Mouse (Mus musculus): Measurements from ENCODE around the gene Hist1h1a. TPM values are rescaled to one million over a fixed set of nuclear protein-coding genes. Genes with fewer than 3 reads are reported as not detected.

Hist1h1a gene
- total RNA-seq, 2 experiments from 2014 or later = 15.7 to 16.5 TPM

DNA sequence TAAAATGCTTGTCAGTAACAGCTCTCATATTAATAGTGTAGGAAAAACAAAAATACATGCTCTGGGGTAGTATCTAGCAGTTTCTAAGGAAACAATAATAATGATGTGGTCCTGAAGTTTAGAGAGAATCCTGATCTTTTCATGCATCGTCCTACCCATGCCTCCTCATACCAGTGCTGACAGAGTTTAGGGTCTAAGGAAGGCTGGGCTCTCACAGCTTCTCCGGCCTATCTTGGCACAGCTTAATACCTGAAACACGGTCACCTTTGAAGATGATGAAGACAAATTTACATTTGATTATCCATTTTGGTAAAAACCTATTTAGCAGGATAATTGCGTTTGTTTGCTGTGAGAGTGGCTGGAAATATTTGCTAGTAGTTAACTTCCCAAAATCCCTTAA lies 19.5 kb upstream of the Hist1h1a start:
- DNase-seq (ENCODE audit: low spot score in 2 of 2) = no peak

DNA sequence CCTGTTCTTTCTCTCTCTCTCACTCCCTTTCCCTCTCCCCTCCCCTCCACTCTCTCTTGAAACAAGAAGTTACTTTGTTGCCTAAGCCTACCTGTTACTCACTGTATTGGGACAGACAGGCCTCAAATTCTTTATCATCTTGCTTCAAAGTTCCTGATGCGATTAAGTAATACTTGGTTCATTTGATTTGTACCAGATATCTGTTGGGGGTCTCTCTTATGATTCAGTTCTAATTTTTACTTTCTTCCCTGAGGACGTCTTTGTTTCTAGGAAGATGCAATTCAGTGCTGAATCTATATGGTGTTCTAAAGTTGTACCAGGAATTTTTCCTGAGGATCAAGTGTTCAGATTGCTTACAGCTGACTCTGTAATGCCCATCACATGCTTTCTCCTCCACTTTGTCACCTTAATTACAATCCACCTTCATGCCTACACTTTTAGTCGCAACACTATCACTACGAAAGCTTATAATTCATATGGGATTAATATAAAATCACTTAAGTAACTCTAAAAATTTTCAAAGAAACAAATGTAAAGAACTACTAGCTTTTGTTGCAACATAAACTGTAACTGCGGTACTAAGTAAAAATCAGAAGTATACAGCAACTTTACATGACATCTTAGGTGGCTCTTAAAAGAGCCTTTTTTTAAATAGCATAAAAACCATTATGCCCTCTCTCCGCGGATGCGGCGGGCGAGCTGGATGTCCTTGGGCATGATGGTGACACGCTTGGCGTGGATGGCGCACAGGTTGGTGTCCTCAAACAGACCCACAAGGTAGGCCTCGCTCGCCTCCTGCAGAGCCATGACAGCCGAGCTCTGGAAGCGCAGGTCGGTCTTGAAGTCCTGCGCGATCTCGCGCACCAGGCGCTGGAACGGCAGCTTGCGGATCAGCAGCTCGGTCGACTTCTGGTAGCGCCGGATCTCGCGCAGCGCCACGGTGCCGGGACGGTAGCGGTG lies 18.8 kb upstream of the Hist1h1a start:
- DNase-seq (ENCODE audit: low spot score in 2 of 2) = no peak

DNA sequence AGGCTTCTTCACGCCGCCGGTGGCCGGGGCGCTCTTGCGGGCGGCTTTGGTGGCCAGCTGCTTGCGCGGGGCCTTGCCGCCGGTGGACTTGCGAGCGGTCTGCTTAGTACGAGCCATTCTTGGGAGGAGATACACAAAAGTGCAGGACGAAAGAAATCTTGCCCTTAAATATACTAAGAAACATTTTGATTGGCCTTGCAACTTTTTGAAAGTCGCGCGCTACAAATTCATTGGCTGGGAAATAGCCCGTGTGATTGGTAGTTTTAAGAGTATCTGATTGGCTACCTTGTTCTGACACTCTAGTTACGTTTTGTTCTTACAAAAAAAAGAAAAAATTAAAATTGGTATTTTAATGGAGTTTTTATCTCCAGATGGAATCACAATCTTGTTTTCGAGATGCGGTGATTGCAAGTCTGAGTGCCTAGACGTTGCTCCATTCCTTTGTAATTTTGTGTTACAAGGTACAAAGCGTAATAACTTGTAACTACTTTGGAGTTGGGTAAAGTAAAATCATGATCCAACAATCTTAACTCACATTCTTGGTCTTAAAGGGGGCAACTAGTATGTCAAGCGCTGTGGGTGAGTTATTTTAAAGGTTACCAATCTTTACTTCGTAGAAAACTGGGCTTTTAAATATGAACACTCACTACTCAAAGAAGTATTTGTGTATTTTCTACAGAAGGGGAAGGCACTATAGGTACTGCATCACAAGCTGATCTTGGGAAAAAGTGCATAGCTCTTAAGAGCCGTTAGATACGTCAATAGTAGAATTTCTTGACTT lies 17.9 kb upstream of the Hist1h1a start, which contains the start of gene Hist1h3c:
TSS of gene Hist1h3c (minus strand) at position 222 of the 781 bp plus-strand sequence.
- DNase-seq (ENCODE audit: low spot score in 2 of 2) = peak; percentile 64 to 92

DNA sequence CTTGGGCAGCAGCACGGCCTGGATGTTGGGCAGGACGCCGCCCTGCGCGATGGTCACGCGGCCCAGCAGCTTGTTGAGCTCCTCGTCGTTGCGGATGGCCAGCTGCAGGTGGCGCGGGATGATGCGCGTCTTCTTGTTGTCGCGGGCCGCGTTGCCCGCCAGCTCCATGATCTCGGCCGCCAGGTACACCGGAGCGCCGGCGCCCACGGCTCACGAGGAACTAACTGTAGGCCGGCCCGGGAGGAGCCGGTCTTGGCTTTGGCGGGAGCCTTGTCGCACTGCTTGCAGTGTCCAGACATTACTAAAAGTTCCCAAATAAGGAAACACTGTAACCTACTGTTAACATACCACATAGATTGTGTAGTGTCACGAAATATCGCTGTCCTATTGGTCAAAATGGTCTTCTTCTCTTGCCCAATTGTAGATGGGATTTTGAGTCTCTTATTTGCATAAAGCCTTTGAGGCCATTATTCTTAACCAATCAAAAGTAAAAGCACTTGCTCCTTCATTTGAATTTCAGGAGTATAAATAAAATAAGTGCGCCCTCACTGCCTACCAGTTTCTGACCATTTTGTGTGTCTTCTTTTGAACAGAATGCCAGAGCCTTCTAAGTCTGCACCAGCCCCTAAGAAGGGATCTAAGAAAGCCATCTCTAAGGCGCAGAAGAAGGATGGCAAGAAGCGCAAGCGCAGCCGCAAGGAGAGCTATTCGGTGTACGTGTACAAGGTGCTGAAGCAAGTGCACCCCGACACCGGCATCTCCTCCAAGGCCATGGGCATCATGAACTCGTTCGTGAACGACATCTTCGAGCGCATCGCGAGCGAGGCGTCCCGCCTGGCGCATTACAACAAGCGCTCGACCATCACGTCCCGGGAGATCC lies 17.0 kb upstream of the Hist1h1a start, which contains the start of gene Hist1h2bb:
TSS of gene Hist1h2bb (plus strand) at position 534 of the 880 bp plus-strand sequence.
- DNase-seq (ENCODE audit: low spot score in 2 of 2) = peak; percentile 73 to 91

DNA sequence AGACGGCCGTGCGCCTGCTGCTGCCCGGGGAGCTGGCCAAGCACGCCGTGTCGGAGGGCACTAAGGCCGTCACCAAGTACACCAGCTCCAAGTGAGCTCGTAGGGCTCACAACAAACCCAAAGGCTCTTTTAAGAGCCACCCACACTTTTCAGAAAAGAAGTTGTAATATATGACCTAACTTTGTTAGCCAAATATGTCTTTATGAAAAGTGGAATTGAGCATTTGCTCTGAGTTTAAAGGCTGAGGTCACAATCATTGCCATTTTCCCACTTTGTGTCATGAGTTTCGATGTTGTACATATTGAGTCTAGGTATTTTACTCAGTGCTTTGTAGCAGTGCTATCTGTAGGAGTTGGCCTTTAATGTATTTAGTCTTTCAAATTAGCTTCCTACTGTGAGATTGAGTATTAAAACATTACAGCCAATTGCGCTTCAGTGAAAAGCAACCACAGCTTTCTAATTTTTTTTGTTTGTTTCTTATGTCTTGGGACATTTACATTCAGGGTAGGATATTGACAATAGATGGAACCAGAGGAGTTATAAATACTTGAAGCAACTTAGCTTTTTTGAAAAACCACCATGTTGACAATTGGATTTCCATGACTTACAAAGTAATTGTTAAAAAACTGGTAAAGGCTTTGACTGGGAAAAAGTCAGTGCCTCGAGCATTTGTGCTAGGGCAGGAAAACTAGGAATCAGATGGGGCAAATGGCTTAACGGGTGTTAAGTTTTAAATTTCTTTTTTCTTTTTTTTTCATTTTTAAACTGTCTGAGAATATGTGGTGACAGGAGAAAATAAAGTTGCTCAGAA lies 16.2 kb upstream of the Hist1h1a start:
- no peak for DNase-seq (ENCODE audit: low spot score in 2 of 2)

DNA sequence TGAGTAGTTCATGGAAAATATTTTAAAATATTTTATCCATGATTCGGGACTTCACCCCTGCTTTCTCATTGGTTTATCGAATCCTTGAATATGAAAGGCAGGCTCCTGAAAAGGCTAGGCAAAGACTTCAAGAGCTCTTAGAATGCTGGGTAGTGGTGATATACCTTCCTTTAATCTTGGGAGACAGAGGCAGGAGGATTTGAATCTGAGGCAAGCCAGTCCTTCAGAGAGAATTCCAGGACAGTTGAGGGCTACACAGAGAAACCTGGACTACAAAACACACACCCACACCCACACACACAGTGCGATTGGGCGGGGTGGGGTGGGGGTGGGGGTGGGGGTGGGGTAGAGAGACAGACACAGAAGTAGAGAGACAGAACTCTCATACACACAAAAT lies 15.6 kb upstream of the Hist1h1a start:
- DNase-seq (ENCODE audit: low spot score in 2 of 2) = no peak

DNA sequence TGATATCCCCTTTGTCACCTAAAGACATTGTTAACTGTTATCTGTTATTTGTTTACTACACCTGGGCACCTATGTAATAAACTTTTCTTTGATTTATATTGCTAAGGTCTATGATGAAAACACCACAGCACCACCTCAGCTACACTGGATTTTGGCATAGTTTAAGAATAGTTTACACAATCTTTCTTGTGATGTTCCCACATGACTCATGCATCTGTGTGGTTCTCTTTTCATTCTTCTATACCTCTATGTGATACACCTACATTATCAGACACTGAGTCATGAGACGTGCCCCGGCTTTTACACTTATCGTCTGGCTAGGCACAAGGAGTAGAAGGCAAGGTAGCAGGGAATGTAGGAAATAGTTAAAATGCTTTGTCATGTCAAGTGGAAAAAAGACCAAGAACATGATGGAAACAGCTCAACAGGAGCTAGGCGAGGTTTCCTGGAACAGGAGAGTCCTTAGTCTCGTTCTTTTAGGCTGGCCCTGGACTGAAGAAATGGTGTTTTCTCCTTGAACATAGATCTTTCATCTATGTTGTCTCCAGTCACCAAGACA lies 13.8 kb upstream of the Hist1h1a start:
- DNase-seq (ENCODE audit: low spot score in 2 of 2) = no peak

DNA sequence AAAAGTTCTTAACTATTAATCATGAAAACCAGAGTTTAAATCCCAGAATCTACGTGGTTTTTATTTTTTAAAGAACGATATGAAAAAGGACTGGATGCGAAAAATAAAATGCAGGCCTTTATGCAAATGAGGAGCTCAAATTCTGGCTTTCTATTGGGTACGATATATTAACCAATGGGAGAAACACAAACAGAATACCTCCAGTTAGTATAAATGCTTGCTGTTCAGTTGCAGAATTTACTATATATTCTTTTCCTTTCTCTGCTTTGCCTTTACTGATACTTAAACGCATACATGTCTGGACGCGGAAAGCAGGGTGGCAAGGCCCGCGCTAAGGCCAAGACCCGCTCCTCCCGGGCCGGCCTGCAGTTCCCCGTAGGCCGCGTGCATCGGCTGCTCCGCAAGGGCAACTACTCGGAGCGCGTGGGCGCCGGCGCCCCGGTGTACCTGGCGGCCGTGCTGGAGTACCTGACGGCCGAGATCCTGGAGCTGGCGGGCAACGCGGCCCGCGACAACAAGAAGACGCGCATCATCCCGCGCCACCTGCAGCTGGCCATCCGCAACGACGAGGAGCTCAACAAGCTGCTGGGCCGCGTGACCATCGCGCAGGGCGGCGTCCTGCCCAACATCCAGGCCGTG lies 12.5 kb upstream of the Hist1h1a start, which contains the start of gene Hist1h2ab:
TSS of gene Hist1h2ab (plus strand) at position 288 of the 639 bp plus-strand sequence.
- peak in 1 of 2 experiments; percentile 60 for DNase-seq (ENCODE audit: low spot score in 2 of 2)

DNA sequence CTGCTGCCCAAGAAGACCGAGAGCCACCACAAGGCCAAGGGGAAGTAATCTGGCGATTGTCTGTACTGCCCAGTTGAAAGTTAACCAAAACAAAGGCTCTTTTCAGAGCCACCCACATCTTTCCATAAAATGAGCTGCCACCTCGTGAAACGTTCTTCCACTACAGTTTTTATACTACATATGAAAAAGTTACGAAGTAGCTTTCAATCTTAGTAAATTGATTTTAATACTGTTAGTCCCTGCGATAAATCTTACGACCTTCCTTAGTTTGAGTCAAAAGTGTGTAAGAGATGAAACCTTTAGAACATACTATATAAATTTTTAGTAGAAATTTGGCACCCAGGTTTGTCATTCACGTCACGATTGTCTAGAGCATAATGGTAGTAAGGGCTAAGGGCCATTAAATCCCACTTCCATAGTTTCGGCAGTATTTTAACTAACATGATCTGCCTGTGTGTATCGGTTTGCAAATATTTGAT lies 11.9 kb upstream of the Hist1h1a start:
- DNase-seq (ENCODE audit: low spot score in 2 of 2) = no peak

DNA sequence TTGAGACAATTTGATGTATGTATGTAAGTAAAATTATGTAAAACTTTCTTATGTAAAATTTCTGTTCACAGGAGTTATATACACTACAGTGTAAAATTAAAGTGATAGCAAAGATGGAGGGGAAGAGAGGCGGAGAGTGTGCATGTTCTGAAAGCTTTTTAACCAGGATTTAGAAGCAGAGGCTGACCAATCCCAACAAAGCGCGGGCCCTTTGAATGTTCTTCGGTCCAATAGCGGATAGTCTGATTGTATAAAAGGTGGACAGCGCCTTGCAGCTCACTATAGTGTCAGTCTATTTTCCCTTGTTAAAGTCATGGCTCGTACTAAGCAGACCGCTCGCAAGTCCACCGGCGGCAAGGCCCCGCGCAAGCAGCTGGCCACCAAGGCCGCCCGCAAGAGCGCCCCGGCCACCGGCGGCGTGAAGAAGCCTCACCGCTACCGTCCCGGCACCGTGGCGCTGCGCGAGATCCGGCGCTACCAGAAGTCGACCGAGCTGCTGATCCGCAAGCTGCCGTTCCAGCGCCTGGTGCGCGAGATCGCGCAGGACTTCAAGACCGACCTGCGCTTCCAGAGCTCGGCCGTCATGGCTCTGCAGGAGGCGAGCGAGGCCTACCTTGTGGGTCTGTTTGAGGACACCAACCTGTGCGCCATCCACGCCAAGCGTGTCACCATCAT lies 11.3 kb upstream of the Hist1h1a start, which contains the start of gene Hist1h3b:
TSS of gene Hist1h3b (plus strand) at position 201 of the 675 bp plus-strand sequence.
- DNase-seq (ENCODE audit: low spot score in 2 of 2) = peak; percentile 83 to 97

DNA sequence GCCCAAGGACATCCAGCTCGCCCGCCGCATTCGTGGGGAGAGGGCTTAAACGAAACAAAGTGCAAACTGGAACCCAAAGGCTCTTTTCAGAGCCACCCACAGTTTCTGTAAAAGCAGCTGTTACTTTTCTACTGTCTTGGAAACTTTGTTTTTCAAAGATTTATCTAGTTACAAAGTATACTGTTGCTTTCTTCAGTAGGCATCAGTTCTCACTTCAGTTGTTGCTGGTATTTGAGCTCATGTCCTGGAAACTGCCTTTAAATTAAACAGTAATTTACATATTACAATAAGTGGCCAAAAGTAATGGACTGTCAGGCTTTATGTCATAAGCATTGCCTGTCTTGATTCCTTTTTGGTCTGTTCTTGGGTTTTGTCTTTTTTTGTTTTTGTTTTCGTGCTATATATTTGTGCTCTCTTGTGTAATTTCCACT lies 10.7 kb upstream of the Hist1h1a start:
- DNase-seq (ENCODE audit: low spot score in 2 of 2) = no peak

DNA sequence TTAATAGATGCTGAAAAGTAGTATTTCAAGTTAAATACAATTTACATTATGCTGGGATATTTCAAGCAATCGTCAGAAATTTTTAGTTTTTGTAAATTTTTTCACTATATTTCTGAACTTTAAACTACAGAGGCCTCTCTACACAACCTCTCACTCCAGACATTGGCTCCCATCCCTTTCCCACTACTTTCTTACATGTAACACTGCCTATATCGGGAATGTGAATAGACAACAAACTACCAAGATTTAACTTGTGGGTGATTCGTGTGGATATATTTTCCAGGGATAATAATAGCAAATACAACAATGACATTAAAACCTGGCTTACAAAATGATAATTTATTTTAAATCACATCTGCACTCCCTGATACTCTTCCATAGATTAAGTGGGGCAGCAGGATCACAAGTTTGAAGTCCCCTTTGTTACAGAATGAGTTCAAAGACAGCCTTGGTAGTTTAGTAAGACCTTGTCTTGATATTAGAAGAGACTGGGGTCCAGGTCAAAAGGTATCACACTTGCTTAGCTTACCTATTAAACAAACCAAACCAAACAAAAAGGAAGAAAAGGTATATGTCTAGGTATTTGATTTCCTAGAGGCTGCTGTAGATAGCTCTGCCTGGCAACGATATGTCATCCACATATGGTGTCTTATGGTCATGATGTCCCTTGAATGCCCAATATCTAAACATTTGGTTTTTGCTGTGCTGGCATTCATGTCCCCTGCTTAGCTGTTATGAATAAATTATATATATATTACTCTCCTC lies 10.0 kb upstream of the Hist1h1a start:
- DNase-seq (ENCODE audit: low spot score in 2 of 2) = no peak

DNA sequence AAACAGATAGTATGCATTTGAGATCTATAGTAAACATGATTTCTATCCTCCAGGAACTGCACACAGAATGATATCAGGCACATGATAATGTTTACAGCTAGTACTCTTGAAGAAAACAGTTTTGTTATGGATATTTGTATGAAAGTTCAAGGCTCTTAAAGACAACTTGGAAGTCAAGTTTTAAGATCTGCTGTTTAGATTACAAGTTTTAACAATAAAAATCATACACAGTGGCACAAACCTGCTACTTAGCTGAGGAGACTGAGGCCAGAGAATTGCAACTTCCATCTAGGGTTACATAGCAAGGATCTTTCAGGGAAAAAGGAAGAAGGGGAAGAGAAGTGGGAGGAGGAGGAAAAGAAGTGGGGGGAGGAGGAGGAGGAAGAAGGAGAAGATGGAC lies 8.5 kb upstream of the Hist1h1a start:
- no peak for DNase-seq (ENCODE audit: low spot score in 2 of 2)

DNA sequence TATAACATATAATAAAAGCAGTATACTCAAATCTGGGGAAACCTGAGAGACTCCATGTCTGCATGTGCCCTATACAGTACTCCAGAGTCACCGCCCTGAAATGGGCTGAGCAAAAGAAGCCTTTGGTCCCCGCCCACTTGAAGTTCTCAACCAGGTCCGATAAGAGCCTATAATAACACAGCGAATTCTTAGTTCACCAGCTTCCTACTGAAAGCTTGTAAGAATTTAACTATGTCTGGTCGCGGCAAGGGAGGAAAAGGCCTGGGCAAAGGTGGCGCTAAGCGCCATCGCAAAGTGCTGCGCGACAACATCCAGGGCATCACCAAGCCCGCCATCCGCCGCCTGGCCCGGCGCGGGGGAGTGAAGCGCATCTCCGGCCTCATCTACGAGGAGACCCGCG lies 6.7 kb upstream of the Hist1h1a start, which contains the start of gene Hist1h4b:
TSS of gene Hist1h4b (plus strand) at position 224 of the 400 bp plus-strand sequence.
- peak; percentile 84 to 95 for DNase-seq (ENCODE audit: low spot score in 2 of 2)

DNA sequence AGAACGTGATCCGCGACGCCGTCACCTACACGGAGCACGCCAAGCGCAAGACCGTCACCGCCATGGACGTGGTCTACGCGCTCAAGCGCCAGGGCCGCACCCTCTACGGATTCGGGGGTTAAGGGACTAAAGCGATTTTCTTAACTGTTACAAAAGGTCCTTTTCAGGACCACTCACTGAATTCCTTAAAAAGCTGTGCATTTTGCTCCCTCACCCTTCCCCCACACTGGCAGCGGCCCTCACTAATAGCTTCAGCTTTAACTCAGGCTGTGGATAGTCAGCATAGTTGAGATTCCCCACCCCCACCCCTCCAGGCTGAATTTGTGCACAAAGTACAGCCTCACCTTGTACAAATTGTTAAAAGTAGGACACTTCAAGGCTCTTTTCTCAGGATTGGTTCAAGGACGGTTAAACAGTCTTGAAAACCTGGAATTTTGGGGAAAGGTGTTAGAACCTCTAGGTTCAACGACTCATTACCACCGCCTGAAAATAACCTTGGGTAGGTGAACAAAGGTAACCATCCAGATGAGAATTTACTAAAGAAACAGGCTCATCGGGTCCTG lies 6.2 kb upstream of the Hist1h1a start:
- DNase-seq (ENCODE audit: low spot score in 2 of 2) = no peak

DNA sequence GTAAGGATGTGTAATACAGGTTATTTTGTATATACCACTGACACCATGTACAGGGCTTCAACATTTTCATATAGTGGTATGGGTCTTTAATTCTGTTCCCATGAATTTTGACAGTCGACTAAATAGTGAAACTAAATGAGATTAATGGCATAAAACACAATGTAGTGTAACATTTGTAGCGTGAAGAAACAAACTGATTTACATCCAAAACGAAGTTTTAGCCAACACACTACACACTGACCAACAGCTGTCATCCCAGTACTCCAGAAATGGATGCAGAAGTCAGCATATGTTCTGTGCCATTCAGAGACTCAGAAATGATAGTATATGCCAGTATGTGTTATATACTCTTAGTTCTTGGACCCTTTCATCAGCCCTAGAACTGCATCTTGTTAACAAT lies 5.5 kb upstream of the Hist1h1a start:
- DNase-seq (ENCODE audit: low spot score in 2 of 2) = no peak

DNA sequence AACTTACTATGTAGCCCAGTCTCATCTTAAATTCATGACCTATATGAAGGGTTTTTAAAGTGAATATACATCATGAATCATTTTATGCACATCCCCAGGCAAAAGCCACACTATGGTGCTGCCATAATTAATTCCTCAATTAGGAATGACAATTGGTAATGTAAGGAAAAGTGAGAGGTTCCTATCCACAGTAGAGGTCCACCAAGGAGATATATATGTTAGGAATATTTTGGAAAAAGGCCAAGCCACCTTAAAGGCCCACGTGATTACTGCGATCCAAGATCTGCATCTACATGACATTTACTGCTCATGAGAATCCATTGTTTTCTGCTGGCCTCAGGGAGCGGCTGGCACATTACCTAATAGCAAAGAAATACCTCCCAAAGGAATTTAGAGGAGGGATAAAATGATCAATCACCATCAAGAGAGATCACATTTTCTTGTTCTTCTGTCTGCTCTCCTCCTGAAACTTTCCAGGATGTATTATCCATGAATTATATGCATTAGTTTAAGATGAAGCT lies 4.2 kb upstream of the Hist1h1a start:
- DNase-seq (ENCODE audit: low spot score in 2 of 2) = no peak
